Mouse (Mus musculus) midbrain, embryonic 13.5 days (tissue): ENCODE measurements around the gene Hils1. TPM values are rescaled to one million over a fixed set of nuclear protein-coding genes. Genes with fewer than 3 reads are reported as not detected.

ENCODE experiments used
- ATAC-seq: fragments of 200-750 bp; cut with Nextera tagmentation; 2 replicates; pipeline ENCODE4 v1.8.0; 2017; ENCODE audit warnings: mild to moderate bottlenecking, moderate TSS enrichment, moderate library complexity
- H3K27ac ChIP-seq: fragments of 300-500 bp; sonication (generic); 2 replicates; pipeline ENCODE4 v1.5.1; 2015; ENCODE audit warnings: inconsistent platforms, mild to moderate bottlenecking, moderate library complexity
- H3K27me3 ChIP-seq: fragments of 300-500 bp; sonication (generic); 2 replicates; pipeline ENCODE4 v1.6.1; 2015; ENCODE audit warnings: mild to moderate bottlenecking, inconsistent platforms
- H3K36me3 ChIP-seq: fragments of 300-500 bp; sonication (generic); 2 replicates; pipeline ENCODE4 v1.6.1; 2015; ENCODE audit warnings: mild to moderate bottlenecking, inconsistent platforms
- H3K4me1 ChIP-seq: fragments of 300-500 bp; sonication (generic); replicated peaks from 2 replicates; pipeline ENCODE4 v1.6.1; 2015; ENCODE audit warnings: inconsistent platforms
- H3K4me2 ChIP-seq: fragments of 300-500 bp; sonication (generic); replicated peaks from 2 replicates; pipeline ENCODE4 v1.6.1; 2015; ENCODE audit warnings: moderate library complexity, mild to moderate bottlenecking, inconsistent platforms
- H3K4me3 ChIP-seq: fragments of 300-500 bp; sonication (generic); replicated peaks from 2 replicates; pipeline ENCODE4 v1.5.1; 2015; ENCODE audit warnings: mild to moderate bottlenecking, inconsistent platforms
- H3K9ac ChIP-seq: fragments of 300-500 bp; sonication (generic); replicated peaks from 2 replicates; pipeline ENCODE4 v1.6.1; 2015; ENCODE audit warnings: mild to moderate bottlenecking, inconsistent platforms
- H3K9me3 ChIP-seq: fragments of 300-500 bp; sonication (generic); 2 replicates; pipeline ENCODE4 v1.6.1; 2016; ENCODE audit warnings: mild to moderate bottlenecking, inconsistent platforms
- WGBS: fragments of 180-500 bp; shearing (Covaris S2); methylation state at CpG from one replicate; pipeline ENCODE4 v1.1.7; 2015; 5-methylcytosine and 5-hydroxymethylcytosine counted together
- polyA plus RNA-seq: library from polyadenylated mRNA; unstranded; fragments of >200 nt; fragmentation: Nextera tagmentation; extraction: Ambion mirVana; gene quantifications from 2 replicates; pipeline ENCODE4 v1.2.1, GENCODE M21; 2015

Gene Hils1
- polyA plus RNA-seq, 1 experiment from 2014 or later, result not detected

GRCm38 (mm10) chr11:95001058-95001457 lies 33.7 kb downstream of the Hils1 start:
- peak; percentile 74 for ATAC-seq
- peak overlapping the region; percentile 87 for H3K27ac ChIP-seq
- H3K36me3 ChIP-seq, result peaks cover 92% of the 10 kb centered on the region
- H3K4me2 ChIP-seq, result peak overlapping the region; percentile 22
- WGBS, result 2% methylated on average over 8 of the region's 8 CpGs
- no peak overlapping the region for H3K9ac ChIP-seq
- no peak overlapping the region for H3K4me3 ChIP-seq
- no peaks in the 10 kb centered on the region for H3K27me3 ChIP-seq
- H3K9me3 ChIP-seq, result no peaks in the 10 kb centered on the region
- H3K4me1 ChIP-seq, result peaks cover 64% of the 10 kb centered on the region

- H3K27ac ChIP-seq, result no peak overlapping the region
- no peak overlapping the region for H3K4me2 ChIP-seq
- H3K9me3 ChIP-seq, result no peaks in the 10 kb centered on the region
- no peak for ATAC-seq
- H3K4me3 ChIP-seq, result no peak overlapping the region
- peaks cover 63% of the 10 kb centered on the region for H3K4me1 ChIP-seq
- 88% methylated on average over 21 of the region's 21 CpGs for WGBS
- H3K27me3 ChIP-seq, result no peaks in the 10 kb centered on the region
- peaks cover 85% of the 10 kb centered on the region for H3K36me3 ChIP-seq
- H3K9ac ChIP-seq, result no peak overlapping the region
Measured at GRCm38 (mm10) chr11:95001584-95002347, 34.4 kb downstream of the Hils1 start.

- no peak overlapping the region for H3K9ac ChIP-seq
- H3K36me3 ChIP-seq, result peaks cover 76% of the 10 kb centered on the region
- H3K4me1 ChIP-seq, result peaks cover 62% of the 10 kb centered on the region
- no peaks in the 10 kb centered on the region for H3K9me3 ChIP-seq
- ATAC-seq, result no peak
- H3K4me2 ChIP-seq, result no peak overlapping the region
- 93% methylated on average over 8 of the region's 8 CpGs for WGBS
- H3K27me3 ChIP-seq, result no peaks in the 10 kb centered on the region
- no peak overlapping the region for H3K27ac ChIP-seq
- no peak overlapping the region for H3K4me3 ChIP-seq
Measured at GRCm38 (mm10) chr11:95002705-95003104, 35.3 kb downstream of the Hils1 start.

GRCm38 (mm10) chr11:95004136-95004936 lies 36.9 kb downstream of the Hils1 start:
- H3K4me3 ChIP-seq, result no peak overlapping the region
- H3K27me3 ChIP-seq, result no peaks in the 10 kb centered on the region
- no peak overlapping the region for H3K4me2 ChIP-seq
- WGBS, result 85% methylated on average over 12 of the region's 12 CpGs
- H3K4me1 ChIP-seq, result peaks cover 66% of the 10 kb centered on the region
- H3K36me3 ChIP-seq, result peaks cover 60% of the 10 kb centered on the region
- 0 out of 2 replicates have a peak overlapping the region, but pooled peaks have one; percentile 23 for H3K9ac ChIP-seq
- 0 out of 2 replicates have a peak overlapping the region, but pooled peaks have one; percentile 40 for H3K27ac ChIP-seq
- H3K9me3 ChIP-seq, result no peaks in the 10 kb centered on the region
- ATAC-seq, result no peak

GRCm38 (mm10) chr11:95004937-95005198 lies 37.5 kb downstream of the Hils1 start:
- no peaks in the 10 kb centered on the region for H3K27me3 ChIP-seq
- no peak overlapping the region for H3K9ac ChIP-seq
- no peak overlapping the region for H3K4me3 ChIP-seq
- H3K27ac ChIP-seq, result 0 out of 2 replicates have a peak overlapping the region, but pooled peaks have one; percentile 40
- no peak overlapping the region for H3K4me2 ChIP-seq
- no peak for ATAC-seq
- peaks cover 54% of the 10 kb centered on the region for H3K36me3 ChIP-seq
- H3K9me3 ChIP-seq, result no peaks in the 10 kb centered on the region
- peaks cover 65% of the 10 kb centered on the region for H3K4me1 ChIP-seq
- WGBS, result 60% methylated on average over 6 of the region's 6 CpGs

GRCm38 (mm10) chr11:95006038-95006437 lies 38.6 kb downstream of the Hils1 start:
- peaks cover 45% of the 10 kb centered on the region for H3K36me3 ChIP-seq
- peak overlapping the region; percentile 73 for H3K4me2 ChIP-seq
- peak overlapping the region; percentile 81 for H3K27ac ChIP-seq
- 28% methylated on average over 4 of the region's 4 CpGs for WGBS
- no peaks in the 10 kb centered on the region for H3K9me3 ChIP-seq
- H3K9ac ChIP-seq, result peak overlapping the region; percentile 66
- peak overlapping the region; percentile 39 for H3K4me3 ChIP-seq
- H3K27me3 ChIP-seq, result no peaks in the 10 kb centered on the region
- peaks cover 56% of the 10 kb centered on the region for H3K4me1 ChIP-seq
- no peak for ATAC-seq

GRCm38 (mm10) chr11:95006525-95007219 lies 39.3 kb downstream of the Hils1 start:
- Histone ChIP-seq H3K27me3 (no peaks in the 10 kb centered on the region), H3K27ac (peak overlapping the region; percentile 81), H3K9ac (peak overlapping the region; percentile 66), H3K36me3 (peaks cover 41% of the 10 kb centered on the region), H3K4me1 (peaks cover 55% of the 10 kb centered on the region), H3K4me2 (peak overlapping the region; percentile 73), H3K9me3 (no peaks in the 10 kb centered on the region), H3K4me3 (peak overlapping the region; percentile 39)
- 2% methylated on average over 27 of the region's 27 CpGs for whole genome bisulfite sequencing
- peak; percentile 69 for ATAC-seq

- no peak overlapping the region for H3K4me3 ChIP-seq
- 80% methylated on average over 3 of the region's 3 CpGs for WGBS
- H3K9me3 ChIP-seq, result no peaks in the 10 kb centered on the region
- peak overlapping the region; percentile 73 for H3K4me2 ChIP-seq
- H3K4me1 ChIP-seq, result peaks cover 61% of the 10 kb centered on the region
- ATAC-seq, result no peak
- H3K36me3 ChIP-seq, result peaks cover 33% of the 10 kb centered on the region
- H3K9ac ChIP-seq, result peak overlapping the region; percentile 66; the same call in 1 of the 2 replicates
- no peaks in the 10 kb centered on the region for H3K27me3 ChIP-seq
- H3K27ac ChIP-seq, result peak overlapping the region; percentile 81
Measured at GRCm38 (mm10) chr11:95007418-95007817, 40.0 kb downstream of the Hils1 start.

GRCm38 (mm10) chr11:95008661-95009628 lies 41.6 kb downstream of the Hils1 start:
- Histone ChIP-seq H3K4me2 (peak overlapping the region; percentile 94), H3K27ac (peak overlapping the region; percentile 98), H3K9ac (peak overlapping the region; percentile 100), H3K36me3 (peaks cover 19% of the 10 kb centered on the region), H3K4me3 (peak overlapping the region; percentile 77), H3K9me3 (no peaks in the 10 kb centered on the region), H3K4me1 (peaks cover 75% of the 10 kb centered on the region), H3K27me3 (no peaks in the 10 kb centered on the region)
- no peak; the same call in 1 of the 2 replicates for ATAC-seq
- WGBS, result 32% methylated on average over 15 of the region's 15 CpGs

- H3K9me3 ChIP-seq, result no peaks in the 10 kb centered on the region
- H3K4me3 ChIP-seq, result peak within 1 kb of the TSS; percentile 77
- under 1% methylated on average over 18 of the region's 32 CpGs for WGBS
- ATAC-seq, result peak; percentile 69
- H3K4me1 ChIP-seq, result peaks cover 75% of the 10 kb centered on the region
- H3K36me3 ChIP-seq, result peaks cover 19% of the 10 kb centered on the region
- H3K27me3 ChIP-seq, result no peaks in the 10 kb centered on the region
- peak within 1 kb of the TSS; percentile 98 for H3K27ac ChIP-seq
- peak within 1 kb of the TSS; percentile 94 for H3K4me2 ChIP-seq
- peak within 1 kb of the TSS; percentile 100 for H3K9ac ChIP-seq
Measured at GRCm38 (mm10) chr11:95009629-95010014, 42.2 kb downstream of the Hils1 start, which contains the start of gene Samd14. Gene Samd14 (plus strand): TSS chr11:95009879.
